Mouse (Mus musculus) cerebellum, adult 11-12 months (tissue): Measurements from ENCODE around the gene Pafah1b2.
A peak's percentile ranks its signal among the peaks of the same experiment; 100 is the strongest.

Experiments
- DNase-seq: peaks from one replicate; pipeline ENCODE4 v3.0.0; 2022

Pafah1b2 gene

GRCm38 (mm10) chr9:45938952-45939637, 73.4 kb downstream of the Pafah1b2 start:
- DNase-seq: no peak

- DNase-seq: no peak
Measured at GRCm38 (mm10) chr9:45938088-45938487, 74.4 kb downstream of the Pafah1b2 start.

- peak; percentile 66 for DNase-seq
Measured at GRCm38 (mm10) chr9:45936883-45937282, 75.6 kb downstream of the Pafah1b2 start.

GRCm38 (mm10) chr9:45935628-45936210, 76.8 kb downstream of the Pafah1b2 start, which contains the start of gene Tagln:
Gene Tagln, minus strand, starts transcription at chr9:45936058.
- no peak for DNase-seq

GRCm38 (mm10) chr9:45932571-45933415, 79.7 kb downstream of the Pafah1b2 start:
- DNase-seq: no peak

GRCm38 (mm10) chr9:45931958-45932357, 80.5 kb downstream of the Pafah1b2 start:
- no peak for DNase-seq

- no peak for DNase-seq
Measured at GRCm38 (mm10) chr9:45929285-45929684, 83.2 kb downstream of the Pafah1b2 start.

GRCm38 (mm10) chr9:45919895-45920294, 92.6 kb downstream of the Pafah1b2 start:
- no peak for DNase-seq

GRCm38 (mm10) chr9:45917041-45917934, 95.2 kb downstream of the Pafah1b2 start:
- DNase-seq: no peak

GRCm38 (mm10) chr9:45915659-45916058, 96.8 kb downstream of the Pafah1b2 start:
- DNase-seq: no peak
